Mouse (Mus musculus): Measurements from ENCODE around the gene Ptpn12.

GRCm38 (mm10) chr5:20998427-20998826 lies 57.3 kb downstream of the Ptpn12 start:
- TF ChIP-seq UBTF (IDR thresholded peaks at IDR 0.05; ENCODE audit: low read depth, low read length) (no peak), CTCF (conservative IDR thresholded peaks at IDR 0.05 in 1 of 2, IDR thresholded peaks at IDR 0.05 in 1 of 2; ENCODE audit: low read depth in 2 of 2, low read length in 2 of 2) (no peak), POLR2A (IDR thresholded peaks at IDR 0.05; ENCODE audit: low read depth, low read length) (no peak)
